Mouse (Mus musculus): Measurements from ENCODE around the gene Dynlrb1.
A peak's percentile ranks its signal among the peaks of the same experiment; 100 is the strongest.

Dynlrb1 gene

GRCm38 (mm10) chr2:155280116-155280515 lies 43.8 kb downstream of the Dynlrb1 start:
- DNase-seq (ENCODE audit: low spot score in 2 of 2): no peak

- DNase-seq (ENCODE audit: low spot score in 2 of 2): peak; percentile 41 to 57
Measured at GRCm38 (mm10) chr2:155283793-155284192, 47.5 kb downstream of the Dynlrb1 start.

GRCm38 (mm10) chr2:155284647-155285046 lies 48.3 kb downstream of the Dynlrb1 start:
- peak in 1 of 2 experiments; percentile 39 for DNase-seq (ENCODE audit: low spot score in 2 of 2)

- DNase-seq (ENCODE audit: low spot score in 2 of 2): no peak
Measured at GRCm38 (mm10) chr2:155285744-155286143, 49.4 kb downstream of the Dynlrb1 start.

GRCm38 (mm10) chr2:155287456-155288250 lies 51.3 kb downstream of the Dynlrb1 start:
- DNase-seq (ENCODE audit: low spot score in 2 of 2): peak; percentile 40 to 58

- DNase-seq (ENCODE audit: low spot score in 2 of 2): no peak
Measured at GRCm38 (mm10) chr2:155290066-155290465, 53.7 kb downstream of the Dynlrb1 start.

- DNase-seq (ENCODE audit: low spot score in 2 of 2): peak; percentile 34 to 48
Measured at GRCm38 (mm10) chr2:155293382-155293781, 57.0 kb downstream of the Dynlrb1 start.

- no peak for DNase-seq (ENCODE audit: low spot score in 2 of 2)
Measured at GRCm38 (mm10) chr2:155293946-155294345, 57.6 kb downstream of the Dynlrb1 start.

- no peak for DNase-seq (ENCODE audit: low spot score in 2 of 2)
Measured at GRCm38 (mm10) chr2:155295453-155295852, 59.1 kb downstream of the Dynlrb1 start.

GRCm38 (mm10) chr2:155299563-155299962 lies 63.2 kb downstream of the Dynlrb1 start:
- peak; percentile 39 to 53 for DNase-seq (ENCODE audit: low spot score in 2 of 2)

Data from heart, adult 9 months (tissue).